Mouse (Mus musculus) macrophage (primary cell): ENCODE results near the gene Phlpp1. TPM values are rescaled to one million over a fixed set of nuclear protein-coding genes. Genes with fewer than 3 reads are reported as not detected.
A peak's percentile ranks its signal among the peaks of the same experiment; 100 is the strongest.

Source experiments
- H3K27ac ChIP-seq: fragments of 350-480 bp; formaldehyde crosslinking; 2 replicates; pipeline ENCODE4 v1.9.0; 2021
- H3K36me3 ChIP-seq: fragments of 350-480 bp; formaldehyde crosslinking; 2 replicates; pipeline ENCODE4 v1.9.0; 2021; ENCODE audit errors: inconsistent target
- H3K4me3 ChIP-seq: fragments of 350-480 bp; formaldehyde crosslinking; 2 replicates; pipeline ENCODE4 v1.9.0; 2021; ENCODE audit errors: inconsistent target
- H3K79me2 ChIP-seq: fragments of 350-480 bp; formaldehyde crosslinking; 2 replicates; pipeline ENCODE4 v1.9.0; 2021; ENCODE audit errors: inconsistent target
- WGBS: methylation state at CpG from one replicate; pipeline ENCODE4 v1.1.7; 2026; ENCODE audit warnings: inconsistent platforms; ENCODE audit not compliant: missing documents; 5-methylcytosine and 5-hydroxymethylcytosine counted together
- polyA plus RNA-seq: library from polyadenylated mRNA; stranded (reverse); fragments of 250-400 nt; gene quantifications from 3 replicates; pipeline ENCODE4 v1.2.4, GENCODE M21; 2018; ENCODE audit warnings: inconsistent platforms

Gene Phlpp1
- polyA plus RNA-seq, 1 experiment from 2014 or later: 9.7 TPM

DNA sequence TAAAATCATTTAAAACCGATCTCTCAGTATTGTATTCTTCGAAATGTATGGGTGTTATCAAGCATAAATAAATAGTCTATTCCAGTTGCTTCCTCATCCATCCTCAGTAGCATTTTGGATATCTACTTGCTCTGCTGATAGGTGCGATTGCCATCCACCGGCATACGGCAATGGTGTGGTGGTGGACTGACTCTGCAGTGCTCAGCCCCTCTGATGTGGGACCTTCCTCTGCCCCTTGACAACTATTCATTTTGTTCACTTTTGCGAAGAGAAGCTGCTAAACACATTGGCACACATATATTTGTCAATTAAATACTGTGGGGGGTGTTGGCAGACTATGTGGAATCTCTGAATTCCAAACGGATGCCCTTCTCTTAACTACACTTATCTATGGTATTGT, 17.0 kb upstream of the Phlpp1 start:
- H3K27ac ChIP-seq: no peak overlapping the region
- H3K36me3 ChIP-seq: no peaks in the 10 kb centered on the region
- WGBS: 92% methylated on average over 7 of the region's 7 CpGs
- H3K79me2 ChIP-seq: no peaks in the 10 kb centered on the region
- no peak overlapping the region for H3K4me3 ChIP-seq

DNA sequence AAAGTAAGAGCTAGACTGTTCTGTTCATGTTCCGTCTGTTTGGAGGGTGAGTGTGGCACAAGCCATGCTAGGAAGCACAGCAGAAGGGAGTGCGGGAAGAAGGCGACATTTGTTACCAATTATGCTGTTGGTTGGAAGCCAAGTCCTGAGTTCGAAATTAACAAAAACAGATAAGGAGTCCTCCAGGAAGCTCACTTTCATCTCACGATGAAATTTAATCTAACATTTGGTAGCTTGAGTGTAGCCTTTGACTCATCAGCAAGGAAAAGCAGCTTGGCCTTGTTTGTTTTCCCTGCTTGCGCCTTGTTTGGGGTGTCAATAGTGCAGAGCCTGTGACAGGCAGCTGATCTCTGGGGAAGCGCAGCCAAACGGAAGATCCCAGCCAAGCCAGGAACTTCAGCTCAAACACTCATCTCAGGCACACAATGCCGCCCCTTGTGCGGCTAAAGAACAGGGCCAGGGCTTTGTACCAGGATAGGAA, 16.4 kb upstream of the Phlpp1 start:
- Histone ChIP-seq H3K36me3 (no peaks in the 10 kb centered on the region), H3K79me2 (no peaks in the 10 kb centered on the region), H3K27ac (no peak overlapping the region), H3K4me3 (no peak overlapping the region)
- 94% methylated on average over 10 of the region's 10 CpGs for WGBS

DNA sequence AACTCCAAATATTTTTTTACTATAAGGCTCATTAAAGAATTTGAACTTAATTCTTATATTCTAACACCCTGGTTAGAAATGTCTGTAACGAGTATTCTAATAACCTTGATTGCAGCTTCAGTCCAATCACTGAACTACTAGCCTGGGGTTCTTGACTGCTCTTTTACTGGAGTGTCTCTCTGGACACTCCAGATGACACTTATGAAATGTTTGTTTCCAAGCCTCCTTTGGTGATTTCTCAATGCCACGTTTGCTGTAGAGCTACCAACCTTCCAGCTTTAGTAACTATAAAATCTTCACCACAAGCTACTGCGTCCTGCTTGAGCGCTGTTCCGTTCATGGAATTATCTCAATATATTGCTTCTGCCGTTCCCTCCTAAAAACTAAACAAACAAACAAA, 15.8 kb upstream of the Phlpp1 start:
- WGBS: 90% methylated on average over 6 of the region's 6 CpGs

DNA sequence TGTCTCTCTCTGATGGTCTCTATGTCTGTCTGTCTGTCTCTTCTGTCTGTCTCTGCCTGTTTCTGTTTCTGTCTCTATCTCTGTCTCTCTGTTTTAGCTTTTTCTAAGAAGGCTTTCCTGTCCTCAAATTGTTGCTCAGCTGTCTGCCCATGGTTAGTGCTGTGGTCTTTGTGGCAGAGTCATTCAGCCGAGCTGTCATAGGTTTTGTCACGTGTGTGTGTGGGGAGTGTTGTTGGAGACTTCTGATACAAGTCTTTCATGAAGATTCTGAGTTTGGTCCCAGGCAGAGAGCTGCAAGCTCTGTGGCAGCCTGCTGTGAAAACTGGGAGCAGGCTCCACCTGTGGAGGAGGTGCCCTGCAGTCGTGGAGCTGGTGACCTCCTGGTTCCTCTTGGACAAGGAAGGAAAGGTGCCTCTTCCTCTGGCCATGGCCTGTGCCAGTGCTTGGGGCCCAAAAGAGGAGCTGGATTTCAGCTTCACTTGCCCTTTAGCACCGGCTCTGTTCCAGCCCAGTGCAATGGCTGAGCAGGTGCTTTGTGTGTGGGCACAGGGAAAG, 13.5 kb upstream of the Phlpp1 start:
- H3K4me3 ChIP-seq: no peak overlapping the region
- H3K36me3 ChIP-seq: no peaks in the 10 kb centered on the region
- no peaks in the 10 kb centered on the region for H3K79me2 ChIP-seq
- 14% methylated on average over 4 of the region's 4 CpGs for WGBS
- H3K27ac ChIP-seq: no peak overlapping the region

More for the DNA sequence above, 15.8 kb upstream of the Phlpp1 start:
- Histone ChIP-seq H3K27ac (no peak overlapping the region), H3K79me2 (no peaks in the 10 kb centered on the region), H3K36me3 (no peaks in the 10 kb centered on the region), H3K4me3 (no peak overlapping the region)

DNA sequence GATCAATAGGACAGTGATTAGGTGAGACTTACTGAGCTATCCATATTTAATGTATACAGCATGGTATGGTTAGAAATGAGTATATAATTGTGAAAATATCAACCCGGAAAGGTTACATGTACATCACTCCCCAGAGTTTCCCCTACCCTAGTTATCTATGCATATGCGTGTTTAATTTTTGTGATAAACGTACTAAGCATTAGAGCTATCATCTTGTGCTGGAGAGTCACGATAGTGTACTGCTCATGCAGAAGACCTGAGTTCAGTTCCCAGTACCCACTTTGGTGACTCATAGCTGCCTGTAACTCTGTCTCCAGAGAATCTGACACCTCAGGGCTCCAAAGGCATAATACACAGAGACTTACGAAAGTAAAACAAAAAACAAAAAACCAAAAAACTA, 11.9 kb upstream of the Phlpp1 start:
- Histone ChIP-seq H3K27ac (no peak overlapping the region), H3K36me3 (no peaks in the 10 kb centered on the region), H3K4me3 (no peak overlapping the region), H3K79me2 (no peaks in the 10 kb centered on the region)
- WGBS: 94% methylated on average over 5 of the region's 5 CpGs

DNA sequence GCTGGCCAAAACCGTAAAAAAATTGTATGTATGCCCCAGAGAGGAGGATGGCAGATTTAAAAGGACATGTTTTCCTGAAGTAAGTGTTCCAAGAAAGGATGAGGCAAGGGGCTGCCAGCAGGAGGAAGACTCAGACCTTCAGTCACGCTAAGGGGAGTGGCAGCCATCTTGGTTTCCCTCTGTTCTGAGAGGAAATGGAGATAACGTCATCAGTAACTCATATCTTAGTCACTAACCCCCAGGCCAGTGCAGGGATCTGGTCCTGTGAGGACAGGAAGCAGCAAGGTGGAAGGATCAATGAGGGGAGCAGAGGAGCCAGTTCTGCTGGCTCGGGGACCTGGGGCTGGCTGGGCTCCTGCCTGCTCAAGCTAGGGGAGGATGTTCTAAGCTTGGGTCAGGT, 10.6 kb upstream of the Phlpp1 start:
- Histone ChIP-seq H3K4me3 (no peak overlapping the region), H3K27ac (no peak overlapping the region), H3K36me3 (no peaks in the 10 kb centered on the region), H3K79me2 (no peaks in the 10 kb centered on the region)
- 95% methylated on average over 4 of the region's 4 CpGs for WGBS

DNA sequence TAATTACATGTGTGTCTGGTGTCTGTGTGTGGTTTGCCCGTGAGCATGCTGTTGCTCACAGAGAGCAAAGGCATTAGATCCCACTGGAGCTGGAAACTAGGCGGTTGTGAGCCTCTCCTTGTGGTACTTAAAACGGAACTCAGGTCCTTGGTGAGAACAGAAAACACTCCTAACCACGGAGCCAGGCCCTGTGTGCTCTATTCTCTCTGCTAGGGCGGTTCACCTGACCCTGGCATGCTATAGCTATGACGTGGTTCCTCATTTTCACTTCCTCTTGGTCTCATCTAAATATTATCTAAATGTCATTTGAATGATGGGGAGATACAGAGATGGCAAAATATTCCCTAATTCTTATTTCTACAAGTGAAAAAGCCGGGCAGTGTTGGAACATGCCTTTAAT, 9.0 kb upstream of the Phlpp1 start:
- 0 out of 2 replicates have a peak overlapping the region, but pooled peaks have one; percentile 7 for H3K27ac ChIP-seq
- H3K4me3 ChIP-seq: no peak overlapping the region

DNA sequence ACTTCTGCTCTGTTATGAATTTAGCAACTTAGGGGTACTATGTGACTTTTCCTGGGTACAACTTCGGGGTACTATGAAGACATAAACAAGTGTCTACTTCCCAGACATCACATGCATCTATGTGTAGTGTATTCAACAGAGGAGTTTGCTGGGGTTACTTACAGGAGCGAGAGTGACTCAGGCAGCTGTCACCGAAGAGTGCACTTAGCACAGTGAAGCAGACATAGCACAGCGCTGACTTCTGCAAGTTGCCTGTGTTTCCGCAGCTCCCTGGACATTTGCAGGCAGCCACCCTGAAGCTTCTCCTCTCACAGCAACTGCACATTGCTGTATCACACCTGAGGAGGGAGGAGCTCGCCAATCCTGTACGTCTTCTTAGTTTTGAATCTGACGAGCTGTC, 8.2 kb upstream of the Phlpp1 start:
- Histone ChIP-seq H3K36me3 (no peaks in the 10 kb centered on the region), H3K4me3 (no peak overlapping the region), H3K79me2 (no peaks in the 10 kb centered on the region), H3K27ac (no peak overlapping the region)
- WGBS: 86% methylated on average over 8 of the region's 8 CpGs

More for the DNA sequence above, 9.0 kb upstream of the Phlpp1 start:
- H3K79me2 ChIP-seq: no peaks in the 10 kb centered on the region
- H3K36me3 ChIP-seq: no peaks in the 10 kb centered on the region
- WGBS: 14% methylated on average over 7 of the region's 7 CpGs

DNA sequence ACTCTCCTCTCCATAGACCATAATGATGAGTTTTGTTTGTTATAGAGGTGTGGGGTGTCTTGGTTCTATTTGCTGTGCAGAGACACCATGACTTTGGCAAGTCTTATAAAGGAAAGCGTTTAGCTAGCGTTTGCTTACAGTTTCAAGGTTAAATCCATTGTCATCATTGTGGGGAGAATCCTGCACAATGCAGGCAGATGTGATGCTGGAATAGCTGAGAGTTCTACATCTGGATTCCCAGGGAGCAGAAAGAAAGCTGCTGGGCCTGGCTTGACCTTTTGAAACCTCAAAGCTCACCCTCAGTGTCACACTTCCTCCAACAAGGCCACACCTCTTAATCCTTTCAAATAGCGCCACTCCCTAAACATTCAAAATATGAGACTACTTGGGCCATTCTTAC, 7.4 kb upstream of the Phlpp1 start:
- H3K27ac ChIP-seq: no peak overlapping the region
- no peak overlapping the region for H3K4me3 ChIP-seq
- WGBS: 88% methylated on average over 3 of the region's 3 CpGs
- no peaks in the 10 kb centered on the region for H3K79me2 ChIP-seq
- H3K36me3 ChIP-seq: no peaks in the 10 kb centered on the region

DNA sequence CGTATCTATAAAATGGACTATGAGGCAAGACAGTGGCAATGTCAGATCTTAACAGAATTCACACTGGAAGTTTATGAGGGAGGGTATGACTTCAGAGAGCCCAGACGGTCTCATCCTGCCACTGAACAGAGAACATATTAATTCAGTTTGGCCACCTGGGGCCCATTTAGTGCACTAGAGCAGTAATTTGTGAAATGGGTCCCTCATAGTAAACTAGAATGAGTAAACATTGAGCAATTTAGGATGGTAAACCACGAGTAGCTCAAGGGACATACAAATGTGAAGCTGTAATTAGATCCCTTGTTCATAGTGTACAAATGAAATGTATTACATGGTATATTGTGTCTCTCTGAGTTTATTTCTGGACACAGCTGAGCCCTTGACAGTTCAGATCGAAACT, 3.6 kb upstream of the Phlpp1 start:
- Histone ChIP-seq H3K36me3 (no peaks in the 10 kb centered on the region), H3K4me3 (no peak overlapping the region), H3K27ac (no peak overlapping the region), H3K79me2 (peaks cover under 1% of the 10 kb centered on the region; the same call in 1 of the 2 replicates)
- WGBS: 82% methylated on average over 4 of the region's 4 CpGs

DNA sequence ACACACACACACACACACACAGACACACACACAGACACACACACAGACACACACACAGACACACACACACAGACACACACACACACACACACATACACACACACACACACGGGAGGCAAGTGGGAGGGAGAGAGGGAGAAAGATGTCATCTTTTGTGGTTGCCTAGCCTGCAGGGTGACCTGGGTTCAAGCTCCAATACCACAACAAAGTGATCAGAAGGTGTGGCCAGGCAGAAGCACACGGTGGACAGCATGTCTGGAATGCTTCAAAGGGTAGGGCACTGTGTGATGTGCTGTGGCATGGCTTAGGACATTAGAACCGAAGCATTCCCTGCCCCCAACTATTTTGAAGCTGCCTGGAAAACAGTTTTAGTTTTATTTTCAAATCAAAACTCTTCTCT, 2.8 kb upstream of the Phlpp1 start:
- peaks cover 9% of the 10 kb centered on the region; the same call in 1 of the 2 replicates for H3K79me2 ChIP-seq
- 73% methylated on average over 3 of the region's 3 CpGs for WGBS
- H3K27ac ChIP-seq: no peak overlapping the region
- H3K36me3 ChIP-seq: no peaks in the 10 kb centered on the region
- H3K4me3 ChIP-seq: no peak overlapping the region

DNA sequence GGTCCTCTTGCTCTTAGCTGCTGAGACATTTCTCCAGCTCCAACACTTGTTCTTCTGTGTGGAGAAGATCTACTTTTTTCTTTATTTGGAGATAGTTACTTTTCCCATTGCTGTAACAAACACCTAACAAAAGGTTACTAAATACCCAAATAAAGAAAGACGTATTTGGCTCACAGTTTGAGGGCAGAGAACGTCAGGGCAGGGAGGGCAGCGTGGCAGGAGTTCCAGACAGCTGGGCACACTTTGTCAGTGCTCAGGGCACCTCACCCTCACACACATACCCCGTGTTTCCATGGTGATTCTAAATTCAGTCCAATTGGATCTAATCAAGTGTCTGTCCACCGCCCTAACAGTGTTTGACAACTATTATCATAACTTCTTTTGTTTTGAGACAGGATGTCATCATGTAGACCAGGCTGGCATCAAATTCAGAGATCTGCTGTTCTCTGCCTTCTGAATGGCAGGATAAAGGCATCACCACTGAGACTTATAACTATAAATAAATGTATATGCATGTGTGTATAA, 1.7 kb upstream of the Phlpp1 start:
- Histone ChIP-seq H3K27ac (no peak overlapping the region), H3K36me3 (no peaks in the 10 kb centered on the region), H3K4me3 (no peak overlapping the region), H3K79me2 (peaks cover 19% of the 10 kb centered on the region; the same call in 1 of the 2 replicates)
- WGBS: 96% methylated on average over 5 of the region's 5 CpGs

DNA sequence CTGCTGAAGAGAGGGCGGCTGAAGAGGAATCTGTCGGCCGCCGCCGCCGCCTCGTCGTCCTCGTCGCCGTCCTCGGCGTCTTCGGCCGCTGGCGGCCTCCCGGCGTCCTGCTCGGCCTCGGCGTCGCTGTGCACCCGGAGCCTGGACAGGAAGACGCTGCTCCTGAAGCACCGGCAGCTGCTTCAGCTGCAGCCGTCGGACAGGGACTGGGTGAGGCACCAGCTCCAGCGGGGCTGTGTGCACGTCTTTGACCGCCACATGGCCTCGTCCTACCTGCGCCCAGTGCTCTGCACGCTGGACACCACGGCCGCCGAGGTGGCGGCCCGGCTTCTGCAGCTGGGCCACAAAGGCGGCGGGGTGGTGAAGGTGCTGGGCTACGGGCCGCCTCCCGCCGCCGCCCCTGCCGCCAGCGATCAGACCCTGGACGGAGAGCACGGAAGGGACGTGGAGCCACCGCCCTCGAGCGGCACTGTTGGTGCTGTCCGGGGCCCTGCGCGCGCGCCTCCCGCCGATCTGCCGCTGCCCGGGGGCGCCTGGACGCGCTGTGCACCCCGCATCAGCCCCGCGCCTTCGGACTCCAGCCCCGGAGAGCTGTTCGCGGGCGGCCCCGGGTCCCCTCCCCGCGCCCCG, 864 bp downstream of the Phlpp1 start:
- Histone ChIP-seq H3K27ac (no peak overlapping the region), H3K36me3 (no peaks in the 10 kb centered on the region), H3K79me2 (peaks cover 45% of the 10 kb centered on the region; the same call in 1 of the 2 replicates), H3K4me3 (no peak overlapping the region)
- WGBS: 1% methylated on average over 59 of the region's 77 CpGs

DNA sequence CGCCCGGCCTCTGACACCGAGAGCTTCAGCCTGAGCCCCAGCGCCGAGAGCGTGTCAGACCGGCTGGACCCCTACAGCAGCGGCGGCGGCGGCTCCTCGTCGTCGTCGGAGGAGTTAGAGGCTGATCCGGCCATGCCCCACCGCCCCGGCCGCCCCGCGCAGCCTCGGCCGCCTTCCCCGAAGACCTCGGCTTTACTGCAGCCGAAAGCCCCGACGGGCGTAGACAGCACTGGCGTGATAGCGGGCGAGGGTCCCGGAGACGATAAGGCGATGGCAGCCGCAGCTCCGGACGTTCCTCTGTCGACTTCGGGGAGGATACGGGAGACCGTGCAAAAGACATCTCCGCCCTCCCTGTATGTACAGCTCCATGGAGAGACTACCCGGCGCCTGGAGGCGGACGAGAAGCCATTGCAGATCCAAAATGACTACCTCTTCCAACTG, 1.4 kb downstream of the Phlpp1 start:
- H3K79me2 ChIP-seq: peaks cover 50% of the 10 kb centered on the region; the same call in 1 of the 2 replicates
- H3K27ac ChIP-seq: no peak overlapping the region
- H3K36me3 ChIP-seq: no peaks in the 10 kb centered on the region
- H3K4me3 ChIP-seq: peak overlapping the region; percentile 12; the same call in 1 of the 2 replicates
- WGBS: 21% methylated on average over 39 of the region's 47 CpGs

DNA sequence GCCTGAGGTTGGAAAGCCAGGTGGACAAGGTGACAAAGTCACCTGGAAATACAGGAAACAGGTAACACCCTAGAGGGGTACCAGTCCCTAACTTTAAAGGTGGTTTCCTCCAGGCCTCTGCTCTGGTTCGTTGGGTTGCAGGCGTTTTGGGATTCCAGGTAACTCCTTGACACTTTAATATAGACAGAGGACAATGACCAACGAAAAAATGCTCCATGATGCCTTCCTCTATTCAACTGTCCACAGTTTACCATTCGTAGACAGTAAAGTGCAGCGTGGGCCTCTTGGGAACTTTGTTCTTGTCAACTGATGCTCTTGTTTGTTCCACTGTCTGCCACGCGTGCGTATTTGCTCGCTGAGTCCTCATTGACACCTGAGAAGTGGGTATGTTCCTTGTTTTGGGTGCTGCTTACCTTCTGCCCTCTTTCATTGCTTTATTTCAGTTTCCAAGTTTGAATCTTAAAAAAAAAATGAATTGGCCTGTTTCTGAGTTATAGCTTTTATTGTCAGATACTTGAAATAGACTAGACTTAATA, 2.1 kb downstream of the Phlpp1 start:
- 94% methylated on average over 9 of the region's 9 CpGs for WGBS

More for the DNA sequence above, 2.1 kb downstream of the Phlpp1 start:
- no peak overlapping the region for H3K4me3 ChIP-seq
- H3K79me2 ChIP-seq: peaks cover 58% of the 10 kb centered on the region; the same call in 1 of the 2 replicates
- no peak overlapping the region for H3K27ac ChIP-seq
- no peaks in the 10 kb centered on the region for H3K36me3 ChIP-seq
